Mouse (Mus musculus): ENCODE results near the gene Ly9. TPM values are rescaled to one million over a fixed set of nuclear protein-coding genes. Genes with fewer than 3 reads are reported as not detected.

Gene Ly9
- polyA plus RNA-seq, 1 experiment from 2014 or later, result 0.07 TPM

GRCm38 (mm10) chr1:171540694-171541093 lies 66.5 kb downstream of the Ly9 start:
- no peak overlapping the region for H3K4me3 ChIP-seq
- DNase-seq (ENCODE audit: low spot score), result no peak

More at GRCm38 (mm10) chr1:171540694-171541093, 66.5 kb downstream of the Ly9 start:
- Histone ChIP-seq H3K27ac (replicated peaks) (no peak overlapping the region), H3K36me3 (replicated peaks) (no peaks in the 10 kb centered on the region), H3K9me3 (peaks cover 18% of the 10 kb centered on the region), H3K27me3 (replicated peaks; ENCODE audit: low read depth, poor library complexity, severe bottlenecking) (no peaks in the 10 kb centered on the region), H3K4me1 (no peaks in the 10 kb centered on the region)
- WGBS, result 83% methylated on average over 1 of the region's 1 CpGs

Small RNA genes within 50 kb of the gene (microRNA-seq; reads per million reads assigned to microRNA genes)
- gene Mir7683, result not detected

Other genes starting within 250 kb of the Ly9 start
- gene Klhdc9, start 246.6 kb downstream of the Ly9 start, polyA plus RNA-seq (2016; fragmentation: Nextera tagmentation; extraction: Ambion mirVana), result 1.2 and 1.6 TPM in 2 replicates
- gene Nectin4, start 237.3 kb downstream of the Ly9 start, polyA plus RNA-seq (2016; fragmentation: Nextera tagmentation; extraction: Ambion mirVana), result 2.6 and 4.6 TPM in 2 replicates
- gene Arhgap30, start 218.5 kb downstream of the Ly9 start, polyA plus RNA-seq (2016; fragmentation: Nextera tagmentation; extraction: Ambion mirVana), result 0.65 and 0.72 TPM in 2 replicates
- 138 and 139 TPM in 2 replicates for gene Usf1, start 196.1 kb downstream of the Ly9 start, polyA plus RNA-seq (2016; fragmentation: Nextera tagmentation; extraction: Ambion mirVana)
- 6.0 and 9.0 TPM in 2 replicates for gene Tstd1, start 188.5 kb downstream of the Ly9 start, polyA plus RNA-seq (2016; fragmentation: Nextera tagmentation; extraction: Ambion mirVana)
- 34.7 and 37.6 TPM in 2 replicates for gene F11r, start 169.9 kb downstream of the Ly9 start, polyA plus RNA-seq (2016; fragmentation: Nextera tagmentation; extraction: Ambion mirVana)
- gene Alyref2, start 103.9 kb downstream of the Ly9 start, polyA plus RNA-seq (2016; fragmentation: Nextera tagmentation; extraction: Ambion mirVana), result 7.4 and 9.3 TPM in 2 replicates
- gene Itln1, start 72.1 kb downstream of the Ly9 start, polyA plus RNA-seq (2016; fragmentation: Nextera tagmentation; extraction: Ambion mirVana), result not detected in 2 replicates
- 0.19 TPM in 1 of 2 replicates, not detected in the other for gene Cd244a, start 48.2 kb downstream of the Ly9 start, polyA plus RNA-seq (2016; fragmentation: Nextera tagmentation; extraction: Ambion mirVana)
- not detected in 2 replicates for gene Slamf7, start 45.6 kb upstream of the Ly9 start, polyA plus RNA-seq (2016; fragmentation: Nextera tagmentation; extraction: Ambion mirVana)
- gene Cd48, start 74.6 kb upstream of the Ly9 start, polyA plus RNA-seq (2016; fragmentation: Nextera tagmentation; extraction: Ambion mirVana), result 0.29 and 0.55 TPM in 2 replicates
- gene Slamf1, start 159.7 kb upstream of the Ly9 start, polyA plus RNA-seq (2016; fragmentation: Nextera tagmentation; extraction: Ambion mirVana), result 0.15 and 0.17 TPM in 2 replicates
- 0.31 and 0.65 TPM in 2 replicates for gene Cd84, start 232.3 kb upstream of the Ly9 start, polyA plus RNA-seq (2016; fragmentation: Nextera tagmentation; extraction: Ambion mirVana)